Mouse (Mus musculus): Measurements from ENCODE around the gene Trpm1. TPM values are rescaled to one million over a fixed set of nuclear protein-coding genes. Genes with fewer than 3 reads are reported as not detected.
"Not testable (repeated sequence)": the region's sequence is repeated elsewhere in the genome, so short reads cannot be mapped to it uniquely, and the experiment has no call there.

The Trpm1 gene
- 0.11 and 0.15 TPM in 2 replicates for polyA plus RNA-seq (2015; fragmentation: Nextera tagmentation; extraction: Ambion mirVana)

- Histone ChIP-seq H3K9me3 (no peaks in the 10 kb centered on the region), H3K27ac (replicated peaks) (no peak within 1 kb of the TSS), H3K36me3 (no peaks in the 10 kb centered on the region), H3K9ac (replicated peaks) (no peak within 1 kb of the TSS), H3K4me3 (no peak within 1 kb of the TSS), H3K4me2 (replicated peaks) (no peak within 1 kb of the TSS), H3K27me3 (no peaks in the 10 kb centered on the region), H3K4me1 (peaks cover 17% of the 10 kb centered on the region)
- ATAC-seq (replicated peaks): no peak
- 92% methylated on average over 2 of the region's 2 CpGs for WGBS
These were observed at the start of gene Trpm1 for GRCm38 (mm10) chr7:64153535-64153934. Gene Trpm1, plus strand, starts transcription at chr7:64153835.

GRCm38 (mm10) chr7:64122131-64122715, 31.4 kb upstream of the Trpm1 start:
- no peak overlapping the region for H3K4me3 ChIP-seq
- no peaks in the 10 kb centered on the region for H3K4me1 ChIP-seq
- H3K36me3 ChIP-seq: no peaks in the 10 kb centered on the region
- H3K9me3 ChIP-seq: no peaks in the 10 kb centered on the region
- H3K9ac ChIP-seq (replicated peaks): no peak overlapping the region
- H3K4me2 ChIP-seq (replicated peaks): no peak overlapping the region
- H3K27ac ChIP-seq (replicated peaks): no peak overlapping the region
- ATAC-seq (replicated peaks): no peak
- no peaks in the 10 kb centered on the region for H3K27me3 ChIP-seq
- WGBS: 80% methylated on average over 9 of the region's 9 CpGs

GRCm38 (mm10) chr7:64123721-64124120, 29.9 kb upstream of the Trpm1 start:
- no peak overlapping the region for H3K4me3 ChIP-seq
- H3K36me3 ChIP-seq: no peaks in the 10 kb centered on the region
- no peak overlapping the region for H3K27ac ChIP-seq (replicated peaks)
- H3K27me3 ChIP-seq: no peaks in the 10 kb centered on the region
- WGBS: 90% methylated on average over 4 of the region's 4 CpGs
- H3K4me1 ChIP-seq: no peaks in the 10 kb centered on the region
- ATAC-seq (replicated peaks): no peak
- no peak overlapping the region for H3K4me2 ChIP-seq (replicated peaks)
- H3K9ac ChIP-seq (replicated peaks): no peak overlapping the region
- no peaks in the 10 kb centered on the region for H3K9me3 ChIP-seq

GRCm38 (mm10) chr7:64125994-64126393, 27.6 kb upstream of the Trpm1 start:
- H3K27me3 ChIP-seq; H3K4me3 ChIP-seq; H3K9me3 ChIP-seq; H3K9ac ChIP-seq (replicated peaks); H3K36me3 ChIP-seq; H3K4me1 ChIP-seq; H3K4me2 ChIP-seq (replicated peaks); ATAC-seq (replicated peaks); H3K27ac ChIP-seq (replicated peaks): not testable (repeated sequence)
- WGBS: 90% methylated on average over 9 of the region's 9 CpGs

DNA sequence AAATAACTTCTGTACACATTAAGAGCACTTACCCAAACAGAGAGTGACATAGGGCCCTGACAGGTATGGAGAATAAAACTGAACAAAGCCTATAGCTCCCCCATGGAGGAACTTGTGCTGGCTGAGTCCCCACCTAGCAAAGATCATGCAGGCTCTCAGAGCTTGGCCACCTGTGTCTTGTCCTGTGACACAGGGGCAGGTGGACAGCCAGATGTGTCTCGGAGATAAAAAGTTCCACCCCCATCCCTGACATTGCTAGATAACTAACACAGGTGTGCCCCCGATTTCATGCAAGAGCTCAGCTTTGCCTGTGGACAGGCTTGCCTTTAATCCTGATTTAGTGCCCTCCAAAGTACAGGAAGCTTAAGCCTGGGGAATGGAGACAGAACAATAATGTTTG, 13.8 kb upstream of the Trpm1 start:
- H3K36me3 ChIP-seq: no peaks in the 10 kb centered on the region
- 99% methylated on average over 2 of the region's 2 CpGs for WGBS
- H3K9ac ChIP-seq (replicated peaks): no peak overlapping the region
- H3K9me3 ChIP-seq: no peaks in the 10 kb centered on the region
- no peak overlapping the region for H3K27ac ChIP-seq (replicated peaks)
- no peak overlapping the region for H3K4me2 ChIP-seq (replicated peaks)
- no peak for ATAC-seq (replicated peaks)
- no peaks in the 10 kb centered on the region for H3K4me1 ChIP-seq
- no peak overlapping the region for H3K4me3 ChIP-seq
- no peaks in the 10 kb centered on the region for H3K27me3 ChIP-seq

DNA sequence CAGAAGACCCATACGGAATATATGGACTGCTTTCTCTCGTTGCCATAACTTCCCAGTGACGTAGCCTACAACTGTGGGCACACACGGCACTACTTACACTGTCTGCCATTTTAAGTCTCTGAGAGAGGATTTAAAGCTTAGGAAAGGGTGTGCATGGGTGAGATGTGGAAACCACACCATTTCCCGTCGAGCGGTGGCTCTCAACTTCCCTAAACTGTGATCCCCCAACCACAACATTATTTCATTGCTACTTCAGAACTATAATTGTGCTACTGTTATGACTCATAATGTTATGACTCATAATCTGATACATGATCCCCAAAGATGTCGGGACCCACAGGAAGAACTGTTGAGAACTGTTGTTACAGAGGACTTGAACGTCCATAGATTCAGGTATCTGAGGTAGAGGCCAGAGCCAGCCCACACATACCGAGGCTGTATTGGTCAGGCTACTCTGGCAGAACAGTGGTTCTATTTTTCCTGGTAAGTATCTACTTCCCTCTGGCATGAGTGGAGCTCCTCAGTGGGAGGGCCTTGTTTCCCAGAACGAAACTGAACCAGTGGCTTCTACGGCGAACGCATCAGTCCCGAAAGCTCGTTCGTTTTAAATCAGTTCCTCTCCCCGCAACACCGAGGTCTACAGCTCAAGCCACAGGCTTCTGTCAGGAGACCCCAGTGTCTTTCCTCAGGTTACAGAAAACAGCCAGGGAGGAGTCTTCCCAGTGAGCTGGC, 12.2 kb upstream of the Trpm1 start:
- no peak overlapping the region for H3K4me2 ChIP-seq (replicated peaks)
- 93% methylated on average over 19 of the region's 19 CpGs for WGBS
- no peak overlapping the region for H3K27ac ChIP-seq (replicated peaks)
- no peaks in the 10 kb centered on the region for H3K36me3 ChIP-seq
- no peaks in the 10 kb centered on the region for H3K27me3 ChIP-seq
- H3K4me3 ChIP-seq: no peak overlapping the region
- no peaks in the 10 kb centered on the region for H3K4me1 ChIP-seq
- no peak overlapping the region for H3K9ac ChIP-seq (replicated peaks)
- ATAC-seq (replicated peaks): no peak
- H3K9me3 ChIP-seq: no peaks in the 10 kb centered on the region

DNA sequence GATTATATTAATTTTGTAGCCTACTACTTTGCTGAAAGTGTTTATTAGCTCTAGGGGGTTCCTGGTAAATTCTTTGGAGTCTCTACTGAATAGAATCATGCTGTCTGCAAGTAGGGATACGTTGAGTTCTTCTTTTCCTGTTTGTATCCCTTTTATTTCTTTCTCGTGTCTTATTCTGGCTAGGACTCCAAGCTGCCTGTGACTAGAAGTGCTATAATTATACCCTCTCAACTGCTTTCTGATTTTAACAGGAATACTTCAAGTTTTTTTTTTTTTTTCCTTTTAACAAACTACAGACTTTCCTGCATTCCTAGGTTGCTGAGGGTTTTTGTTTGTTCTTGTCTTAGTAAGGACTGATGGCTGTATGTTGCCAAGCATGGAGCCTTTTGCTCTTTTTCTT, 4.3 kb upstream of the Trpm1 start:
- Histone ChIP-seq H3K27me3 (no peaks in the 10 kb centered on the region), H3K9me3 (no peaks in the 10 kb centered on the region), H3K4me3 (no peak overlapping the region), H3K9ac (replicated peaks) (no peak overlapping the region), H3K4me1 (no peaks in the 10 kb centered on the region), H3K36me3 (no peaks in the 10 kb centered on the region), H3K27ac (replicated peaks) (no peak overlapping the region), H3K4me2 (replicated peaks) (no peak overlapping the region)
- no peak for ATAC-seq (replicated peaks)
- whole genome bisulfite sequencing: 38% methylated on average over 2 of the region's 2 CpGs

- 42% methylated on average over 2 of the region's 2 CpGs for WGBS
- H3K27ac ChIP-seq (replicated peaks): no peak overlapping the region
- ATAC-seq (replicated peaks): no peak
- H3K27me3 ChIP-seq: no peaks in the 10 kb centered on the region
- no peaks in the 10 kb centered on the region for H3K36me3 ChIP-seq
- no peak overlapping the region for H3K4me3 ChIP-seq
- no peaks in the 10 kb centered on the region for H3K9me3 ChIP-seq
- H3K4me2 ChIP-seq (replicated peaks): no peak overlapping the region
- no peak overlapping the region for H3K9ac ChIP-seq (replicated peaks)
- H3K4me1 ChIP-seq: no peaks in the 10 kb centered on the region
These were observed 3.9 kb upstream of the Trpm1 start for GRCm38 (mm10) chr7:64149747-64150146.

GRCm38 (mm10) chr7:64150436-64151080, 3.1 kb upstream of the Trpm1 start:
- no peaks in the 10 kb centered on the region for H3K9me3 ChIP-seq
- H3K4me2 ChIP-seq (replicated peaks): no peak overlapping the region
- ATAC-seq (replicated peaks): no peak
- 76% methylated on average over 6 of the region's 6 CpGs for WGBS
- H3K4me3 ChIP-seq: no peak overlapping the region
- H3K4me1 ChIP-seq: peaks cover 5% of the 10 kb centered on the region
- H3K27ac ChIP-seq (replicated peaks): no peak overlapping the region
- no peaks in the 10 kb centered on the region for H3K36me3 ChIP-seq
- H3K27me3 ChIP-seq: no peaks in the 10 kb centered on the region
- H3K9ac ChIP-seq (replicated peaks): no peak overlapping the region

GRCm38 (mm10) chr7:64155226-64155625, 1.6 kb downstream of the Trpm1 start:
- Histone ChIP-seq H3K36me3 (no peaks in the 10 kb centered on the region), H3K27ac (replicated peaks) (no peak overlapping the region), H3K4me2 (replicated peaks) (peak overlapping the region; percentile 40), H3K9ac (replicated peaks) (0 out of 2 replicates have a peak overlapping the region, but pooled peaks have one; percentile 6), H3K4me1 (peaks cover 26% of the 10 kb centered on the region), H3K27me3 (no peaks in the 10 kb centered on the region), H3K4me3 (no peak overlapping the region), H3K9me3 (no peaks in the 10 kb centered on the region)
- WGBS: 71% methylated on average over 4 of the region's 4 CpGs
- ATAC-seq (replicated peaks): 0 out of 2 replicates have a peak, but pooled peaks have one; percentile 11

- 0 out of 2 replicates have a peak overlapping the region, but pooled peaks have one; percentile 12 for H3K4me3 ChIP-seq
- H3K9ac ChIP-seq (replicated peaks): 0 out of 2 replicates have a peak overlapping the region, but pooled peaks have one; percentile 6
- no peaks in the 10 kb centered on the region for H3K36me3 ChIP-seq
- no peaks in the 10 kb centered on the region for H3K9me3 ChIP-seq
- peak; percentile 92 for ATAC-seq (replicated peaks)
- no peaks in the 10 kb centered on the region for H3K27me3 ChIP-seq
- 8% methylated on average over 10 of the region's 10 CpGs for WGBS
- no peak overlapping the region for H3K27ac ChIP-seq (replicated peaks)
- H3K4me1 ChIP-seq: peaks cover 26% of the 10 kb centered on the region
- peak overlapping the region; percentile 40 for H3K4me2 ChIP-seq (replicated peaks)
These were observed 2.1 kb downstream of the Trpm1 start for GRCm38 (mm10) chr7:64155687-64156086.

DNA sequence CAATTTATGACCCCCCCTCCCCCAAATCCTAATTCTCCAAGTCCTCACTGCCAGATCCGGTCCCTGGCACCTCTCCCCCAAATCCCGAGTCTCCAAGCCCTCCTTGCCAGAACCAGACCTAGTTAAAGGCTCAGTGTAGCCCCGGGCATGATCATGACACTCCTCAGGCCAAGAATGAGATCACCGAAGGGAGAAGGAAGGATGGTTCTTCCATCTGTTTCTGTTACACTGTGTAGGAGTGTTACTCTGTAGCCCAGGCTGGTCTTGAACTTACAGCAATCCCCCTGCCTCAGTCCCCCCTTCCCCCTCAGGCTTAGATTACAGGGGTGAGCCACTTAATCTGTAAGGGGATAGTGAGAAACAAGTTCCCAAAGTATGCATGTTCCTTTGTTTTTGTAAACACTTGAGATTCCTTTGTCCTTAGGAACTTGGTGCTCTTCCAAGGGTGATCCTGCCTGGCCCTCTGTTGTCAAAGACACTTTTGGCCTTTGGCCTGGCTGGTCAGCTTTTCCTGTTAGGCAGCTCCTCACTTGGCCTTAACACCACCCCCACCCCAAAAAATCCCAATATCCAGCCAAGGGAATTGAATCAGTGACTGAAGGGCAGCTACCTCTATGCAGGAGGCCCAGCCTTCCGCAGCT, 2.8 kb downstream of the Trpm1 start:
- no peak overlapping the region for H3K4me3 ChIP-seq
- peaks cover 26% of the 10 kb centered on the region for H3K4me1 ChIP-seq
- H3K9me3 ChIP-seq: no peaks in the 10 kb centered on the region
- WGBS: 60% methylated on average over 5 of the region's 5 CpGs
- ATAC-seq (replicated peaks): peak; percentile 42; the same call in 1 of the 2 replicates
- H3K36me3 ChIP-seq: no peaks in the 10 kb centered on the region
- no peak overlapping the region for H3K4me2 ChIP-seq (replicated peaks)
- H3K9ac ChIP-seq (replicated peaks): no peak overlapping the region
- no peak overlapping the region for H3K27ac ChIP-seq (replicated peaks)
- H3K27me3 ChIP-seq: no peaks in the 10 kb centered on the region

All from forebrain, embryonic 15.5 days (tissue).